Mouse (Mus musculus) left cerebral cortex, postnatal 25 days (tissue): ENCODE results near the gene Hspb7. TPM values are rescaled to one million over a fixed set of nuclear protein-coding genes. Genes with fewer than 3 reads are reported as not detected.

Experiments used
- DNase-seq, 2 experiments: peaks; one replicate each; pipeline ENCODE4 v3.0.0; 2022; ENCODE audit warnings: low spot score in 2 of 2, mixed read lengths in 1 of 2
- intact Hi-C: fragments of 180-260 bp; cut with DNase I; formaldehyde crosslinking; loops from one replicate; pipeline ENCODE4 v1.15.1; 2025
- total RNA-seq, 2 experiments: library from RNA; stranded (reverse); gene quantifications; 2 replicates each; pipeline ENCODE4 v1.2.3; 2021

Hspb7 gene
- total RNA-seq, 2 experiments from 2014 or later, result 0.39 to 0.66 TPM

DNA sequence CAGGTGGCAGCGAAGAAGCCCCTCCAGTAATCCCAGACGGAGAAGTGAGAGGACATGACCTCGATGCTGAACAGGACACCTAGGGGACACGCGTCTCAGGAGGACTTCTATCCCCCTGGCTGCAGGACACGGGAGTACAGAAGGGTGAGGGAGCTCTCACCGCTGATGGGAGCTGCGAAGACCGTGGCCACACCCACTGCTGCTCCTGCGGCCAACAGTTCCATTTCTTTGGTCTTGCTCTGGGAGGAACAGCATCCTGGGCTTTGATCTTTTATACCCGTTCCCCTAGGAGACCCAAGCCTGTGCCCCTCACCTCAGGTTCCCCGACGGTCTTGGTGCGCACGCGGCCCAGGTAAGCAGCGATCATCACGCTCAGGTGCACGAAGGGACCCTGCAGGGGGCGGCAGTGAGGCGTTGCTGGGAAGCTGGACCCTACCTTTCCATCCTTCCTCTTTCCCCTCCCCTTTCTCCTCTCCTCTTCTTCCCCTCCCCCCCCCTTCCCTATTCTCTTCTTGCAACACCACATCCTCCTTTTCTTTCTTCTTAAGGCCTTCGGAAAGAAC is 9.1 kb upstream of the Hspb7 start:
- DNase-seq, result no peak
- intact Hi-C loops, result no loop called here

DNA sequence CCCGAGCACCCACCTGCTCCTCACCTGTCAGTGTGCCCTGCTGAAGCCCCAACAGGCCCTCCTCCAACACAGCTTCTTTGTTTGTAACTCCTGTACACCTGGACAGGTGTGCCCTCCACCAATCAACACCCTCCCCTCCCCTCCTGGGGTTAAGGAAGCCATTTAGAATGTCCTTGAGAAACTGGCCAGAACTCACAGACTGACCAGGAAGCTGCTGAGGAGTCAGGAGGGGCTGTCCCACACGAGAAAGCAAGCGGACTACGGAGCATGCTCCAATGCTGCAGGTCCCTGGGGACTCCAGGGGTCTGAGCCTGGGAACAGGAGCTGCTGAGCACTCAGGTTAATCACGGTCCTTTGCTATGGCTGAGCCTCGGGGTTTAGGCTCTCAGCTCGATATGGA is 4.7 kb upstream of the Hspb7 start, which contains the start of gene Clcnkb:
Gene Clcnkb, minus strand, starts transcription at position 91 of the 400 bp plus-strand sequence.
- intact Hi-C loops, result no loop called here
- no peak for DNase-seq

DNA sequence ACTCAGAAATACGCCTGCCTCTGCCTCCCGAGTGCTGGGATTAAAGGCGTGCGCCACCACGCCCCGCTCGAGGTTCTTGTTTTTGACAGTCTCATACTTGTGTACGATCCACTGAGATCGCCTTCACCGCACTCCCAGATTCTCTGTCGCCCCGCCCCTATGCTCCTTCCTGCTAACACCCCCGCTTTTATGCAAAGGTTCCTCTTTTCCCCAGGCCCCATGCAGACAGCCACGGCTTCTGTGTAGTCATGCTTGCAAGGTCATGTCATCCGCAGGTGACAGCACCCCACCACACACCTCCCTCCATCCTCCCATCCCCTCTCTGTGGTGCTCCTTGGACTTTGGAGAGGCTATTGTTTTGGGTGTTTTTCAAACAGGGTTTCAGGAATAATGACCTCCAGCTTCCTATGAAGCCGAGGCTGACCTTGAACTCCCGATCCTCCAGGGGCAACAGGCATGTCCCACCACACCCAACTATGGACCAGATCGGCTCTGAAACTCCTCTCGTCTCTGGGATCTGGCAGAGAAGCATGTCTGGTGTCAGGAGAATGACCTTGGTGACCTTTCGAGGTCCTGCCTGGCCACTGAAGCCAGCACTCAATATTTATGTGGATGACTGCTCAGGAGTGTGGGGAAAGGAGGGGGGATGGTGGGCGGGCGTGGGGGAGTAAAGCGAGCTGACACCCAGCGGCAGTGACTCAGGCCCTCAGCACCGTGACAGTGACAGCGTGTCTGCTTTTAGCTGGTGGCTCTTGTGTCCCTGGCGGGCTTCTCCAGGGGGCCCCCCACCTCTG is 984 bp upstream of the Hspb7 start:
- DNase-seq, result peak in 1 of 2 experiments; percentile 45

DNA sequence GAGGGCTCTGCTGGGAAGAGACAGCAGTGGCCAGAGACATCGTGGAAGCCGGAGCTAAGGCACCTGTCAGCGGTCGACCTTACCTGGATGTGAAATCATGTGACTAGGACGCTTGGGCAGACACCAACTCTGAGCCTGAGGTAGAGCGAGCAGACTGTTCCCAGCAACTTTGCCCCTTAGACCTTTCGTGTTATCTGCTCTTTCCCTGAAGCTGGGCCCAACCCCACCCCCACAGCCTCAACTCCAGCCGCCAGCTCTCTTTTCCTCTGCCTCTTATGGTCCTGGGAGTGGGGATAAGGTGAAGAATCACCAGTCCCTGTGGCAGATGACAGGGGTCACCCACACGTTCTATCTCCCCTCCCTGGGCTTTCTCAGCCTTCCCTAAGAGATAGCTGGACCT is 307 bp downstream of the Hspb7 start:
- DNase-seq, result no peak
- intact Hi-C loops, result no loop called here

More for the DNA sequence above, 984 bp upstream of the Hspb7 start:
- intact Hi-C loops, result no loop called here

DNA sequence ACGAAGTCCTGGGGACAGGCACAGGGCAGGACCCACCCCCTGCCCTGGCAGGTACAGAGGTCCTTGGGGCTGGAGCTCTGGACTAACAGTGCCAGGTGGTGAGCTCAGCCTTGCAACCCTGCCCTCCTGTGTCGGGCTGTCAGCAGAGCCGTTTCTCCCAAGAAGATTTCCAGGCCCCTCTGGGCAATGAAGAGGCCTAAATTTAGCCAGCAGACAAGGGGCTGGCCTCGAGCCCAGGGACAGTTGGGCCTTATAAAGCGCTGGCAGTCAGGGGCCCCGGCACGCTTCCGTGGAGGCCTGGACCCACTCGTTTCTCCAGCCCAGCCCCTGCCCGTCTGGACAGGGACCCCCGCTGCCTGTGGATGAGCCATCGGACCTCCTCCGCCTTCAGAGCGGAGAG is 844 bp downstream of the Hspb7 start:
- intact Hi-C loops, result no loop called here
- DNase-seq, result no peak

DNA sequence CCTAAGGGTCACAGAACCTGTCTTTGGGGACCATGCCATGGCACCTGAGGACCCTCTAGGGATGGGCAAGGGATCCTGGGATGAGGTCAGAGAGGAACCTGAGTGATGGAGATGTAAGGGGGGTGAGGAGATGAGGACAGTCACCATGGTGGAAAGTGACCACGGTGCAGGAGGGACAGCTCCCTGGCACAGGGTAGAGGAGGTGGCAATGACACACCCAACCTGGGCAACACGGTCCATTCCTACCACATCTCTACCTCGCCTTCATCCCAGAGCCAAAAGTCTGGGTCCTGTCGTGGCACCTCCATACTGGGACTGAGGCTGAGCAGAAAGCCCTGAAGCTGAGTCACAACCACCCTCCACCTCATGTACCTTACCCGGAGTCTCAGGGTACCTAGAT is 2.3 kb downstream of the Hspb7 start:
- intact Hi-C loops, result no loop called here
- DNase-seq, result no peak

DNA sequence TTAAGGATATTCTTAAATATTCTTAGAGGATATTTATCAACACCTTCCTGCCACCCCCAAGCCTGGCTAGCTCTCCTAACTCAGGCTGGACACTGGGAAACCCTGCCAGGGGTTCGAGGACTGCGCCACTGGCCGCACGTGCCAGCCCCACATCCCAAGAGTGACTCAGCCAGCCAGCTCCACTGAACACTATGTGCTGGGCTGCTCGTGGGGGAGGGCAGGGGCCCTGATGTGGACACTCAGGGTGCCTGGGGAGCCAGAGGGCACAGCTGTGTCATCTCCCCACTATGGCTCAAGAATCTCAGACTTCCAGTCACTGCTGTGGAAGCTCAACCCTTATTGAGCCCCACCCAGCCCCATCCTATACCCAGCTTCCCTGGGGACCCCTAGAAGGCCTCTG is 2.7 kb downstream of the Hspb7 start:
- intact Hi-C loops, result no loop called here
- no peak for DNase-seq

DNA sequence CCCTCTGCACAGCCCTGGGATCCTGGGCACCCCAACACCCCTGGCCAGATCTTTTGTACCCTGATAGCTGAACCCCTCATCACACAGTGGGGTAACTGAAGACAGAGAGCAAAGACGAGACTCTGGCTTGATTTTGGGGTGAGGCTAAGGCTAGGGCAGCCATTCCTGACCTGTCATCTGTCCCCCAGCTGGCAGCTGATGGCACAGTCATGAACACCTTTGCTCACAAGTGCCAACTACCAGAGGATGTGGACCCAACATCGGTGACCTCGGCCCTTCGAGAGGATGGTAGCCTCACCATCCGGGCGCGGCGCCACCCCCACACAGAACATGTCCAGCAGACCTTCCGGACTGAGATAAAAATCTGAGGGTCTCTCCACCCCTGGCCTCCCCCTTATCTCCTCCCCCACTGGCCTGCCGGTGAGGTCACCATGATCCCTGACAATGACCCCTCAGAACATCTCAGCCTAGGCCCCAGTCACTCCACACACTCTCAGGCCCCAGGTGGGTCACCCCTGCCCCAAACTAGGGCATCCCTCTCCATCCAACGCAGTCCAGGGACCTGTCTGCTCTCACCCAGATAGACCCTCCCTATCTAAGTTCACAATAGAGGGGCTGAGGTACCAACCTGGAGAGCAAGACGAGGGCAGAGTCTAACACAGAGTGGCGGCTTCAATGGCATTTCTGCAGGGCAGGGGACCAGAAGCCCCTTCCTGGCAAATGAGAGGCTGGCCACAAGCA is 3.3 kb downstream of the Hspb7 start:
- intact Hi-C loops, result no loop called here

DNA sequence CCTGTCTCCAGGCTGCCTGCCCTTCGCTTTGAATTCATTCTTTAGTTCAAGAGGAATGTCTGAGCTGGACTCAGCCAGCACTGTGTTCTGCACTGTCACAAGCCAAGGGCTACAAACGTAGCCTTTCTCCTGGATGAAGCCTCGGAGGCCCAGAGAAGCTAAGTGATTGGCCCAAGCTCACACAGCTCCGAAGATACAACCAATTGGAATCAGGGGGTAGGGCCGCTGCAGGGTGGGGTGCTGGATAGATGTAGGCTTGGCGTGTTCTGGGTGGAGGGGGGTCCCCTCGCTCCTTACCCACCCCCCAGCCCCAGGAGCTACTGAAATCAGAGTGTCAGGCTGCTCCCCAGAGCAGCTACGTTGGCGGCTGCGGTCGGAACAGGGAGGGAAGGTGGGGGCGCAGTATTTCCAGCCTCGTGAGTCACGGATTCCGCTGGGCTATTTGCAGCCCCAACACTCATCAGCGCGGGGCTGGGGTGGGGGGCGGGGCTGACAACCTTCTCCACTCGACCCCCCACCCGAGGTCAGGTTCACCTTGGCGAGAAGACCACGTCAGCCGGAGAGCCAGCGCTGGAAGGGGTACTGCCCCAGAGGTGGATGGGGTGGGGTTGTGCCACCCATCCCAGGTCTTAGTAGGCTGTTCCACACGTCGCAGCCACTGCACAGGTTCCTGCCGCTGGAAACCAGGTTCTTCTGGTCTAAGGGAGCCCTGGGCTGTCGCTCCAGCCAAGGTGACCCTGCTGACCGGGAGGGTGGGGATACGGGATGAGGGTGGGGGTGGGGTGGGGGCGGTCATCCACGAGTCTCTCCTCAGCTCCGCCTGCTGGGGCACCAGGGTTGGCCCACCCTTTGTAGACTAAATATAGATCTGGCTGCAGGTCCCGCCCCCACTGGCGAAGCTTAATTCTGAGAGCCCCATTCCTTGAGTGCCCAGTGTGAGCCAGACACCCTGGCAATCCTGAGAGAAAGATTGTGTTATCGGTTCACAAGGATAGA is 5.2 kb downstream of the Hspb7 start:
- DNase-seq, result peak; percentile 78 to 91
- intact Hi-C loops, result no loop called here

More for the DNA sequence above, 3.3 kb downstream of the Hspb7 start:
- DNase-seq, result no peak

DNA sequence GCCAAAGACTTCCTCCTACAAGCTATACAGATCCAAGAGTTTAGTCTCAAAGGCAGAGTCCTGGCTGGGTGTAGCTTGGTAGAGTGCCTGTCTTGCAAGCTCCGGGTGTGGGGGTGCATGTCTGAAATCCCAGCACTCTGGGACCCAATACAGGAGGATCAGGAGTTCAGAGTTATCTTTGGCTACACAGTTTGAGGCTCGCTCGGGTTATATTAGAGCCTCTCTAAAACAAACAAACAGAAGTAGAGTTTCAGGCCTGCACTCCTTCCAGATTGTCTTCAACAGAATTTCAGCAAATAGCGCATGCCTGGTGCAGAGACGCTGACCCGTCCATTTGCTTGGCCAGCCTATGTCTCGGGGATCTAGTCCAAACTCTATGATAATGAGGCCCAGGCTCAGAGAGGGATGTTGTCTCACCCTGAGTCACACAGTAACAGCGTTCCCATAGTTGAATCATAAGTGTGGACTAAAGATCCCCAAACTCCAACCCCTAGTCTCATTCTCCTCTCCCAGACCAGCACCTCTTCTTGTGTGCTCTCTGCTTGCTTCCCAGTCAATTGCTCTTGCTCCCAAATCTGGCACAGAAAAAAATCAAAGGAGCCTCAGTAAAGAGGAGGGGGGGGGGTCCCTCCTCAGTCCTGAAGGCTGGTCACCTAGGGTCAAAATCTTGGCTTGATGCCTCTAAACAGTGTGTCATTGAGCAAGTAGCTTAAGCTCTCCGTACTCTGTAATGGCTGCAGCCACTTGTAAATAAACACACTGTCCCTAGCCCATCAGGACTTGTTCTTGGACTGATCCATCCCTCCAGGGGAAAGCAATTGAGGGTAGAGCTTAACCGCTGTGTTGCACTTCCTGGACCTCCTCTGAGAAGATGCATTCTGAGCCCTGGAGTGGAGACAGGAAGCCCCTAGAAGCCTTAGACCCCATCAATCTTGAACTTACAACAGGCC is 6.5 kb downstream of the Hspb7 start:
- DNase-seq, result no peak
- intact Hi-C loops, result no loop called here

DNA sequence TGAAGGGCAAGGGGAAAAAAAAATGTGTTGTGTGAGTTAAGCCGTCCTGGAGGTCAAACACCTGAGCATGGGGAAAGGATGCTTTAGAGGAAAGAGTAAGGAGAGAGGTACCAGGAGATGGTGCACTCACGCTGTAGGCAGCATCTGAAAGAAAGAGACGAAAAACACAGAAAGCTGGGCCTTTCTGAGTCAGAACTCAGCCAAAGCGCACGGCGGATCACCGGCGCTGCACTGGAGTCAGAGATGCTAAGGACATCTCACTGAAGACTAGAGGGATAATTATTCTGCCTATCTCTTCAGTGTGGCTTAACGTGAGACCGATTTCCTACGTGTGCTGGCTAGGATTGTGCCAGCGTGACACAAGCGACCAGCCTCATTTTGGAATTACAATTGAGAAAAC is 7.3 kb downstream of the Hspb7 start:
- intact Hi-C loops, result no loop called here

DNA sequence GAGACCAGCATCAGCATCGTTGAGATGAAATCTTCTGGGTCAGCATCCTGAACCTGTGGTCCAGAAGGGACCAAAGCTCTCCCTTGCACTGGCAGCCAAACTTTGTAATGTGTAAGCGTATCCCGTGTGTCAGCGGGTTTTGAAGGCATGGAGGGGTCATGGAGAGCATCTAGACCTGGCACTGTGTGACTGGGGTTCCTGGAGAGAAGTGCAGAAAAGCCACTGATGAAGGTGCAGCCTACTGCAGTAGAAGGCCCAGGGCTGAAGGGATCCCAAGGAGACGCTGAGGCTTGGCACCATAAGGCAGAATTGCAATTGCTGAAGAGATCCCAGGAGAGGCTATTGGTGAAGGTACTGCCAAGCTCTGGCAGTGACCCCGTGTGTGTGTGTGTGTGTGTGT is 8.8 kb downstream of the Hspb7 start:
- DNase-seq, result no peak
- intact Hi-C loops, result no loop called here

More for the DNA sequence above, 7.3 kb downstream of the Hspb7 start:
- no peak for DNase-seq

DNA sequence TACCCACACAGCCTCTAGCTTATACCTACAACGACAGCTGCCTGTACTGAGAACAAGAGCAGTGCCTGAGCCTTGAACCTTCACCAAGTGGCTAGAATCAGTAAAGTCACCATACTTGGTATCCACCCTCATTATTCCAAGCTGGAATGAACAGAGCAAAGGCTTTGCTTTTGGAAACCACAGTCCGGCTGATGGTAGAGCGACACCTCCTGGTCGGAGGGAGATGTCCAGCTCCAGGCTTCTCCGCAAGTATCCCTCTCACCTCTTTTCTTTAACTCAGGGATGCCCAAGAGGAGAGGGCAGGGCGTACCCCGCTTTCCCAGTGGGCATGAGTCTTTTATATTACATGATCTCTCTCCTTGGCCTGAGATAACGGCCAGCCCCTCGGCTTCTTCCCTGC is 9.3 kb downstream of the Hspb7 start:
- intact Hi-C loops, result loop anchor here (2.0 kb wide), 2 partner anchors 25 to 131 kb away; no protein-coding TSS in a partner anchor
- DNase-seq, result no peak

DNA sequence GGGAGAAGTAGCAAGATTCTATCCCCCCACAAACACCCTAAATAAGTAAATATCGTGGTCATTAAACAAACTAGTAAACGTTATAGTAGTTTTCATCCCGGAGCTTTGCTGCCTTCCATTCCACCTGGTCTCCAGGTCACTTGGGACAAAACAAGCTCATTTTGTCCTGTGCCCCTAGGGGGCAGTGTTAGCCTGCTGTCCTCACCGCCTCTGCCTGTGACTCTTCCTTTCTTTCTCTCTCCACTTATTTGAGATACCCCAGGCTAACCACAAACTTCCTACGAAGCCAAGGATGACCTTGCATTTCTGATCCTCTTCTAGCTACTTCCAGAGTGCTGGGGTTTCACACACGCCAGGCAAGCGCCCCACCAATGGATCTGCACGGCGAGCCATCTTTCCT is 10.4 kb downstream of the Hspb7 start:
- DNase-seq, result peak in 1 of 2 experiments; percentile 69
- intact Hi-C loops, result loop anchor here (1.0 to 2.0 kb wide), 3 partner anchors 26 to 144 kb away; no protein-coding TSS in a partner anchor

DNA sequence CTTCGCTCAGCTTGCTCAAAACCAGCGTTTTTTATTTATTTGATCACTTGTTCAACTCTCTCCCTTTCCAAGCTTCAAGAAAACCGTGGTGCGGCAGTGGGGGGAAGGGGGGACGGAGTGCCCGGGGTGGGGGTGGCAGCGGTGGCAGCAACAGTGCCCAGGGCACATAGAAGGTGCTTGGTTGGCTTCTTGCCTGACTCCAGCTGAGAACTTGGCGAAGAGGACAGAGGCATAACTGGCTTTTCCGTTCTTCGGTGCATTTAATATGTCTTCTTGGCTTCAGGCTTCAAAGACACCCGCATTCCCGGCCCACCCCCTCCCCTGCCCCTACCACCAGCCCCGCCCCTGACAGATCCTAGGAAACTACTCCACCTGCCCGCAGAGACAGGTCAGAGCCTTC is 12.1 kb downstream of the Hspb7 start:
- intact Hi-C loops, result no loop called here
- no peak for DNase-seq

DNA sequence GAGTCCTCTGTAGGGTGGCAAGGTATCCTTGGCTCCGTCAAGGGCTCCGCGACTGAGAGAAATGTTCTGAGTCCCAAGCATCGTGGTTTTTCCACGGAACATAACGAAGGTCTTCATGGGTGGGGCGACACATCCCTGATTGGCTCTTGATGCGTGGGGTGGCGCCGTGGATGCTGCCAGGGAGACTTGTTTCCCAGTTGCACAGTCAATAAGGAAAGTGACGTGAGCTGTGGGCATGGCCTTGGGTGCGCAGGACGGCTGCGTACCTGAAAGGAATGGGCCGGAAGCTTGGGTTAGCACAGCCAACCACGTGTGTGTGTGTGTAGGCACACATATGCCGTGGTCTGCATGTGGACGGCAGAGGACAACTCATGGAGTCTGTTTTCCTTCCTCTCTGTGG is 12.6 kb downstream of the Hspb7 start:
- no peak for DNase-seq
- intact Hi-C loops, result no loop called here

DNA sequence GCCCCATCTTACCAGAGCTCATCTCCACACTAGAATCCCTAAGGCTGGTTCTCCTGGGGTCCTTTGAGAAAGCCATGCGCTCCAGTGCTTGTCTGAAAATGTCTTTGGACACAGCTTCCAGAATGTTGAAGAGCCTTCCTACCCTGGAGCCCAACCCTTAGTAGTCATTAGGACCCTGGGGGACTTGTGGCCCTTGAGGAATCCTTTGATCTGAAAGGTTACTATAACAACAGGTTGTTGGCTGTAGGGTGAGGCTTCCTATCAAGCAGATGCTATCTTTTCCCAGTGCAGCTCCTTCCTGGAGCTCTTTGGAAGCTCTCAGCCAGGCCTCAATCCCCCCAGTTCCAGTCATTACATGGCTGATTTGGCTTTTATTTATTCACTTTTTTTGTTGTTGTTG is 15.4 kb downstream of the Hspb7 start, which contains the start of gene Srarp:
Gene Srarp, minus strand, starts transcription at position 132 of the 400 bp plus-strand sequence.
- no peak for DNase-seq
- intact Hi-C loops, result no loop called here

DNA sequence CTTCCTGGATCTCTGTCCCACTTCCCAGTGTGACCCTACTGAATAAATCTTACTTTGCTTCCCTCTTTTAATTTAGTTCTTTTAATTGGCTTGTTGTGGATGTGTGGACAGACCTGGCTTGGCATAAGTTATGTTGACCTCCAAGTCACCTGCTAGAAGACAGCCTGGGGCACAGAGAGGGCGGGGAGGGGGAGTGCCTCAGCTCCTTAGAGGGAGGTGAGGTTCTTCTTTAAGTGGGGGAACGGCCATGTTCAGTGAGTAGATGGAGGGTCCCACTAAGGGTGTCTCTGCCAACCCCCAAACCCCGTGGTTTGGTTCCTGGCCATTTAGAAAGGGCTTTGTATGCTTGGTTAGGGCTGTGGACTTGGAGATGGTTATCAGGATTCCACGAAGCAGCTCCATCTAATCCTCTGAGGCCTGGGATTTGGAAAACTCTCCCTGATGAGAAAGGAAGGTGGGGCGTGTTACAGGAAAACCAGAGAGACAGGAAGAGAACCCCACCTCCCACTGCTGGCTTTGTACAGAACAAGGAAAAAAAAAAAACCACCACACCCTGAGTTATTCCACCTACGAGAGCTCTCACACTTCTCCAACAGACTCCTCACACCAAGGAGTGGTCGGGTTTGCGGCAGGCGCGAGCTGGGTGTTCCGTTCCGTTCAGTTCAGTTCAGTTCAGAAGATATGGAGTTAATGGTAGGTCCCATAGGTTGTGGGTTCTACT is 18.7 kb downstream of the Hspb7 start:
- intact Hi-C loops, result no loop called here
- DNase-seq, result no peak
